Mouse (Mus musculus) liver, postnatal 0 days (tissue): Measurements from ENCODE around the gene Mbd3.

Source experiments
- CTCF ChIP-seq: sonication (generic); IDR thresholded peaks from 2 replicates; pipeline ENCODE4 v1.5.1; 2016; ENCODE audit warnings: antibody characterized with exemption, low read depth
- EP300 ChIP-seq: IDR thresholded peaks from 2 replicates; pipeline ENCODE4 v1.6.1; 2016; ENCODE audit warnings: antibody characterized with exemption, low read depth, mild to moderate bottlenecking

- no peak for TF ChIP-seq EP300
- no peak for TF ChIP-seq CTCF
Observed at GRCm38 (mm10) chr10:80342749-80343424, 56.5 kb downstream of the Mbd3 start.
